Mouse (Mus musculus): Measurements from ENCODE around the gene Nxpe4. TPM values are rescaled to one million over a fixed set of nuclear protein-coding genes. Genes with fewer than 3 reads are reported as not detected.

Gene Nxpe4
- total and polyA plus RNA-seq, 2 experiments from 2014 or later = 5.9 to 9.5 TPM

GRCm38 (mm10) chr9:48373232-48373878, 211.5 kb downstream of the Nxpe4 start:
- H3K4me2 ChIP-seq (ENCODE audit: low read depth, low read length) = no peak overlapping the region

GRCm38 (mm10) chr9:48374357-48374756, 212.5 kb downstream of the Nxpe4 start:
- ATAC-seq (ENCODE audit: insufficient read depth, low read depth) = no peak
- TF ChIP-seq EP300 (IDR thresholded peaks at IDR 0.05; ENCODE audit: low read depth) (no peak), CTCF (IDR thresholded peaks at IDR 0.05; ENCODE audit: low read depth) (no peak)
- no peaks in the 10 kb centered on the region for H3K27me3 ChIP-seq (ENCODE audit: control insufficient read depth, insufficient read depth, low read length)
- H3K4me3 ChIP-seq (ENCODE audit: low read depth, low read length) = no peak overlapping the region
- H3K9ac ChIP-seq (replicated peaks; ENCODE audit: low read depth, low read length) = no peak overlapping the region
- no peak overlapping the region for H3K27ac ChIP-seq (ENCODE audit: low read depth)
- WGBS = 45% methylated on average over 2 of the region's 2 CpGs
- H3K36me3 ChIP-seq (replicated peaks; ENCODE audit: control insufficient read depth, insufficient read depth, low read length) = no peaks in the 10 kb centered on the region
- H3K4me2 ChIP-seq (ENCODE audit: low read depth, low read length) = no peak overlapping the region
- no peaks in the 10 kb centered on the region for H3K4me1 ChIP-seq (ENCODE audit: control insufficient read depth, insufficient read depth)
- H3K9me3 ChIP-seq (replicated peaks; ENCODE audit: control insufficient read depth, low read length) = no peaks in the 10 kb centered on the region
- DNase-seq (ENCODE audit: low spot score) = no peak

More at GRCm38 (mm10) chr9:48373232-48373878, 211.5 kb downstream of the Nxpe4 start:
- Histone ChIP-seq H3K9me3 (replicated peaks; ENCODE audit: control insufficient read depth, low read length) (no peaks in the 10 kb centered on the region), H3K27ac (ENCODE audit: low read depth) (no peak overlapping the region), H3K27me3 (ENCODE audit: control insufficient read depth, insufficient read depth, low read length) (no peaks in the 10 kb centered on the region), H3K9ac (replicated peaks; ENCODE audit: low read depth, low read length) (no peak overlapping the region), H3K36me3 (replicated peaks; ENCODE audit: control insufficient read depth, insufficient read depth, low read length) (no peaks in the 10 kb centered on the region), H3K4me1 (ENCODE audit: control insufficient read depth, insufficient read depth) (no peaks in the 10 kb centered on the region), H3K4me3 (ENCODE audit: low read depth, low read length) (no peak overlapping the region)
- no peak for ATAC-seq (ENCODE audit: insufficient read depth, low read depth)
- no peak for TF ChIP-seq CTCF (IDR thresholded peaks at IDR 0.05; ENCODE audit: low read depth)
- no peak for TF ChIP-seq EP300 (IDR thresholded peaks at IDR 0.05; ENCODE audit: low read depth)
- 64% methylated on average over 4 of the region's 4 CpGs for WGBS
- DNase-seq (ENCODE audit: low spot score) = no peak

GRCm38 (mm10) chr9:48388451-48388850, 226.6 kb downstream of the Nxpe4 start:
- Histone ChIP-seq H3K9me3 (replicated peaks; ENCODE audit: control insufficient read depth, low read length) (no peaks in the 10 kb centered on the region), H3K4me1 (ENCODE audit: control insufficient read depth, insufficient read depth) (no peaks in the 10 kb centered on the region), H3K4me2 (ENCODE audit: low read depth, low read length) (no peak overlapping the region), H3K27ac (ENCODE audit: low read depth) (no peak overlapping the region), H3K9ac (replicated peaks; ENCODE audit: low read depth, low read length) (no peak overlapping the region), H3K27me3 (ENCODE audit: control insufficient read depth, insufficient read depth, low read length) (no peaks in the 10 kb centered on the region), H3K4me3 (ENCODE audit: low read depth, low read length) (no peak overlapping the region), H3K36me3 (replicated peaks; ENCODE audit: control insufficient read depth, insufficient read depth, low read length) (no peaks in the 10 kb centered on the region)
- no peak for TF ChIP-seq CTCF (IDR thresholded peaks at IDR 0.05; ENCODE audit: low read depth)
- TF ChIP-seq EP300 (IDR thresholded peaks at IDR 0.05; ENCODE audit: low read depth) = no peak
- ATAC-seq (ENCODE audit: insufficient read depth, low read depth) (no peak), DNase-seq (ENCODE audit: low spot score) (no peak)
- WGBS = 63% methylated on average over 4 of the region's 4 CpGs

DNA sequence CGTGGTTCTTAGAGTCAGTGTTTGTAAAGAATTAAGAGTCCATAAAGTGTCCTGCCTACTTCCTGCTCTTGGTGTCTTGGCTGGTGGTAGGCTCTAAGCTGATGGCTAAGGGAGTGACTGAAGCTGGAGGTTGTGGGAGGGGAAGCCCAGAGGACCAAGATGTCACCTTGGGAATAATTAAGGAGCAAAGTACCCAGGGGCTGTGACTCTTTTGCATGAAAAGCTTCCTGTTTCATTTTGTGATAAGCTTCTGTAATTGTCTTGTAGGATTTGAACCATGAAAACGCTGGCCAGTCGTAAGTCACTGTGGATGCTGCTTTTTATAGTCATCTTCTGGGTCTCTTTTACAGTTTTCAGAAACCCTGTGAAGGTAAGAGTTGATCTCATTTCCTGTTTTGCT, 228.2 kb downstream of the Nxpe4 start:
- TF ChIP-seq EP300 (IDR thresholded peaks at IDR 0.05; ENCODE audit: low read depth) (no peak), CTCF (IDR thresholded peaks at IDR 0.05; ENCODE audit: low read depth) (no peak)
- Histone ChIP-seq H3K4me3 (ENCODE audit: low read depth, low read length) (no peak overlapping the region), H3K27ac (ENCODE audit: low read depth) (no peak overlapping the region), H3K36me3 (replicated peaks; ENCODE audit: control insufficient read depth, insufficient read depth, low read length) (no peaks in the 10 kb centered on the region), H3K4me1 (ENCODE audit: control insufficient read depth, insufficient read depth) (no peaks in the 10 kb centered on the region), H3K9me3 (replicated peaks; ENCODE audit: control insufficient read depth, low read length) (no peaks in the 10 kb centered on the region), H3K9ac (replicated peaks; ENCODE audit: low read depth, low read length) (no peak overlapping the region), H3K4me2 (ENCODE audit: low read depth, low read length) (no peak overlapping the region), H3K27me3 (ENCODE audit: control insufficient read depth, insufficient read depth, low read length) (no peaks in the 10 kb centered on the region)
- WGBS = 57% methylated on average over 3 of the region's 3 CpGs
- DNase-seq (ENCODE audit: low spot score) (no peak), ATAC-seq (ENCODE audit: insufficient read depth, low read depth) (no peak)

- no peak overlapping the region for H3K27ac ChIP-seq (ENCODE audit: low read depth)
Observed at GRCm38 (mm10) chr9:48403590-48404209, 241.9 kb downstream of the Nxpe4 start.

More at GRCm38 (mm10) chr9:48403590-48404209, 241.9 kb downstream of the Nxpe4 start:
- Histone ChIP-seq H3K4me2 (ENCODE audit: low read depth, low read length) (no peak overlapping the region), H3K9ac (replicated peaks; ENCODE audit: low read depth, low read length) (no peak overlapping the region), H3K36me3 (replicated peaks; ENCODE audit: control insufficient read depth, insufficient read depth, low read length) (no peaks in the 10 kb centered on the region), H3K27me3 (ENCODE audit: control insufficient read depth, insufficient read depth, low read length) (no peaks in the 10 kb centered on the region), H3K4me1 (ENCODE audit: control insufficient read depth, insufficient read depth) (no peaks in the 10 kb centered on the region), H3K4me3 (ENCODE audit: low read depth, low read length) (no peak overlapping the region), H3K9me3 (replicated peaks; ENCODE audit: control insufficient read depth, low read length) (no peaks in the 10 kb centered on the region; the same call in 1 of the 2 replicates)
- TF ChIP-seq EP300 (IDR thresholded peaks at IDR 0.05; ENCODE audit: low read depth) (no peak), CTCF (IDR thresholded peaks at IDR 0.05; ENCODE audit: low read depth) (no peak)
- ATAC-seq (ENCODE audit: insufficient read depth, low read depth) (no peak), DNase-seq (ENCODE audit: low spot score) (no peak)
- 88% methylated on average over 10 of the region's 10 CpGs for WGBS
